ENCODE assay signal across 8 mouse cellular contexts in the genomic region with DNA sequence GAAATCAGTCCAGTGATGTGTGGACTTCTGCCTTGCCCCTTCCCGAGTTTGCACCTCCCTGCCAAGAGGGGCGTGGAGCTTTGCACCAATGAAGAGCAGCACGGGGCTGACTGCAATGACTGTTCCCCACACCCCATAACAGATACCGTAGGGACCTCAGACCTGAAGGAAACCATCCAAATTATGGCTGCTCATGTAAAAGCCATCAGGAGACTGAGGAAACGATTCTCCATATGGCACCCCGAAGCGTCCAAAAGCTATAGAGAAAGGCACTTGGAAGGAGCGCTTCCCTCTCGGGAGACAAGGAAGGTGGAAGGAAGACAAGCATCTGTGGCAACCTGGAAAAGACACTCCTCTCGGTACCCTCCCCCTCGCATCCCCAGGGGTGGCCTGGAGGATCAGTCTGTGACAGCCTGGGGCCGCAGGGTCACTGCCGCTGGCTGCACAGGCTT.
DNase-seq lines count a peak whose midpoint lies in the region; ATAC-seq and TF ChIP-seq lines count a peak whose summit lies in the region.
"Had no signal": no experiment of that assay in that cellular context is flagged by ENCODE, and none has a peak within 500 bp of the region (broad histone marks: within the 10 kb centered on the region; RNA-seq: fewer than 3 reads in every experiment).

No protein-coding gene starts in this region.

- no peaks in the 10 kb centered on the region for H3K9me3 ChIP-seq in E14TG2a.4 (ENCODE audit: low read length)
- H3K9me3 ChIP-seq in stomach, postnatal 0 days (ENCODE audit: control insufficient read depth, low read length): no peaks in the 10 kb centered on the region

- WGBS in stomach, postnatal 0 days: 33% methylated on average over 13 of the region's 13 CpGs

- no peak for TF ChIP-seq CTCF in E14TG2a.4 (conservative IDR thresholded peaks at IDR 0.05; ENCODE audit: low read length)
- TF ChIP-seq CTCF in gastrocnemius, adult 2 months (IDR thresholded peaks at IDR 0.05): no peak
- no peak for TF ChIP-seq CTCF in stomach, postnatal 0 days (IDR thresholded peaks at IDR 0.05; ENCODE audit: low read depth)

- peaks cover 21% of the 10 kb centered on the region for H3K4me1 ChIP-seq in E14TG2a.4 (replicated peaks; ENCODE audit: low read depth, low read length)
- H3K4me1 ChIP-seq in stomach, postnatal 0 days (replicated peaks; ENCODE audit: control insufficient read depth, insufficient read depth): no peaks in the 10 kb centered on the region

- TF ChIP-seq EP300 in stomach, postnatal 0 days (optimal IDR thresholded peaks at IDR 0.05): no peak

- ATAC-seq in stomach, postnatal 0 days (ENCODE audit: low FRiP score, low TSS enrichment): no peak
- ATAC-seq in megakaryocyte-erythroid progenitor cell, adult 5-6 weeks (replicated peaks; ENCODE audit: low FRiP score, low TSS enrichment, poor library complexity, severe bottlenecking): no peak

- H3K27me3 ChIP-seq in E14TG2a.4 (ENCODE audit: insufficient read depth, low read length): peaks cover 67% of the 10 kb centered on the region
- no peaks in the 10 kb centered on the region for H3K27me3 ChIP-seq in stomach, postnatal 0 days (ENCODE audit: control insufficient read depth, insufficient read depth, low read length)

- intact Hi-C loops in gastrocnemius, adult 2 months (cut with DNase I): loop anchor here (5.0 kb wide), 1 partner anchor 228 kb away; a partner anchor contains a TSS

- no peak overlapping the region for H3K9ac ChIP-seq in stomach, postnatal 0 days (ENCODE audit: low read length)
- H3K9ac ChIP-seq: liver, embryonic 14.5 days had no signal

- 0 out of 2 replicates have a peak overlapping the region, but pooled peaks have one; percentile 29 for H3K4me3 ChIP-seq in E14TG2a.4 (replicated peaks; ENCODE audit: low read length)
- H3K4me3 ChIP-seq in gastrocnemius, adult 2 months: peak overlapping the region; percentile 66
- peak overlapping the region; percentile 12; the same call in 1 of the 2 replicates for H3K4me3 ChIP-seq in stomach, postnatal 0 days (ENCODE audit: low read depth, low read length)

- peak overlapping the region; percentile 32 for H3K4me2 ChIP-seq in stomach, postnatal 0 days (replicated peaks; ENCODE audit: low read depth)

- peak; percentile 46 for DNase-seq in brain, adult 2 months (ENCODE audit: low read depth, low spot score)
- DNase-seq in gastrocnemius, adult 2 months: peak; percentile 76
- peak; percentile 46 to 83 for DNase-seq in kidney, postnatal 25 days
- DNase-seq in stomach, postnatal 0 days (ENCODE audit: low spot score): no peak
- DNase-seq in adrenal gland, postnatal 14 days: no peak

- H3K36me3 ChIP-seq in E14TG2a.4 (ENCODE audit: insufficient read depth, low read length): no peaks in the 10 kb centered on the region
- no peaks in the 10 kb centered on the region for H3K36me3 ChIP-seq in stomach, postnatal 0 days (ENCODE audit: control insufficient read depth, insufficient read depth, low read length)

- peak overlapping the region; percentile 93 for H3K27ac ChIP-seq in gastrocnemius, adult 2 months
- H3K27ac ChIP-seq in stomach, postnatal 0 days (replicated peaks): no peak overlapping the region
- H3K27ac ChIP-seq: liver, embryonic 14.5 days had no signal

Comparison
In these comparisons a context has a peak if more than half of its experiments do, and no peak if none do; other contexts are left out.
1. H3K4me3 ChIP-seq: peak in every context shown above with its lines; median percentile 66 in gastrocnemius, adult 2 months; 29 in E14TG2a.4; 12 in stomach, postnatal 0 days.
2. DNase-seq: peak in brain, adult 2 months (single experiment), gastrocnemius, adult 2 months (single experiment) and kidney, postnatal 25 days (2 of 2); none in stomach, postnatal 0 days (single experiment) and adrenal gland, postnatal 14 days (single experiment).